Mouse (Mus musculus) C2C12 (cell line): ENCODE measurements at regions not wholly inside any gene's neighbourhood (a gene's known extent, or its start where the extent isn't known, plus 50 kb on each side); places are given as distances from the start of the nearest gene placed in this dataset.

Experiments
- CEBPB ChIP-seq: IDR thresholded peaks from one replicate; pipeline ENCODE4 v1.6.1; 2011; ENCODE audit warnings: low read depth, mild to moderate bottlenecking, control low read depth, moderate library complexity
- CTCF ChIP-seq: IDR thresholded peaks from one replicate; pipeline ENCODE4 v1.5.1; 2011; ENCODE audit not compliant: control insufficient read depth, insufficient read depth, insufficient read length
- MAX ChIP-seq: IDR thresholded peaks from one replicate; pipeline ENCODE4 v1.6.1; 2011; ENCODE audit warnings: mild to moderate bottlenecking, control low read depth
- MYOD1 ChIP-seq: IDR thresholded peaks from one replicate; pipeline ENCODE4 v1.6.1; 2011; ENCODE audit warnings: low read depth; ENCODE audit not compliant: control insufficient read depth, insufficient read length
- USF1 ChIP-seq: IDR thresholded peaks from one replicate; pipeline ENCODE4 v1.6.1; 2011; ENCODE audit warnings: low read depth, mild to moderate bottlenecking, control low read depth, moderate library complexity

DNA sequence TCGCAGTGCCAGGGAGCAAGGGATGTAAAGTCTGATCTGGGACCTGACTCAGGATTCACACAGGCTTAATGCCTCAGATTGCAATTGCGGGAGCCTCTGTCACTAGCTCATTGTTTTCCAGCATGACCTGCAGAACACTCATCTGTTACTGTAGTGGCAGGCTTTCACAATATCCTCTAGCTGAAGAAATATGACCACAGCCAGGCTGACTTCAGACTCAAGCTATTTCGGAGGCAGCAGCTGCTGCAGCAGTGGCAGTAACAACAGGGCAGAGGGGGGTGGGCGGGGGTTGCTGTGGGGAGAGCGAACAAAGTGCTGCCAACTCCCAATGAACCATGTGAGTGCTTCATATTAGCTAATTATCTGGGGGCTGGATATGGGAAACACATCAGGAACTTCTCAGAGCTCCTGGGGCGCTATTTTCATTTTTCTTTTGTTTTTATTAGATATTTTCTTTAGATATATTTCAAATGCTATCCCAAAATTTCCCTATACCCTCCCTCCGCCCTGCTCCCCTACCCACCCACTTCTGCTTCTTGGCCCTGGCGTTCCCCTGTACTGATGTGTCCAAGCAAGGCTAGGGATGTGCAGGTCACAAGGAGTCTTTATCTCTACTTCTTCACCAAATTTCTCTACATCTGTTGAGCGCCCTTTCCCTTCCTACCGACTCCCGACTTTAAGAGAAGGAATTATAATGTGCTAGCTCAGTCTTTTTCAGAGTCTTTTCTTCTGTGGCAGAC, 242.5 kb upstream of the Dab2 start:
- peak; percentile 14 for TF ChIP-seq USF1
- peak; percentile 97 for TF ChIP-seq CEBPB
- TF ChIP-seq CTCF: no peak
- peak; percentile 92 for TF ChIP-seq MYOD1
- TF ChIP-seq MAX: peak; percentile 65
